Mouse (Mus musculus) lung, adult 2 months (tissue): ENCODE measurements around the gene Lbhd1. TPM values are rescaled to one million over a fixed set of nuclear protein-coding genes. Genes with fewer than 3 reads are reported as not detected.
A peak's percentile ranks its signal among the peaks of the same experiment; 100 is the strongest.
"Not testable (repeated sequence)": the region's sequence is repeated elsewhere in the genome, so short reads cannot be mapped to it uniquely, and the experiment has no call there.

Source experiments
- DNase-seq: peaks from one replicate; pipeline ENCODE4 v3.0.0; 2022
- H3K4me1 ChIP-seq: fragments of 200-500 bp; 2 replicates; pipeline ENCODE4 v1.6.1; 2011; ENCODE audit warnings: low read length; ENCODE audit not compliant: control insufficient read depth, insufficient read depth
- H3K4me3 ChIP-seq: fragments of 200-500 bp; replicated peaks from 2 replicates; pipeline ENCODE3; 2011; ENCODE audit warnings: low read depth, mild to moderate bottlenecking, control low read depth, low read length; ENCODE audit errors: extremely low read depth
- CTCF ChIP-seq: fragments of 200-500 bp; IDR thresholded peaks from 2 replicates; pipeline ENCODE4 v1.5.1; 2011; ENCODE audit warnings: mild to moderate bottlenecking, low read length, control low read depth; ENCODE audit not compliant: insufficient read depth
- POLR2A ChIP-seq: fragments of 200-500 bp; IDR thresholded peaks from 2 replicates; pipeline ENCODE4 v1.6.1; 2011; ENCODE audit warnings: low read depth, mild to moderate bottlenecking, control low read depth, low read length, borderline replicate concordance; ENCODE audit errors: extremely low read depth
- WGBS: fragments of 180-500 bp; shearing (Covaris S2); methylation state at CpG from one replicate; pipeline ENCODE4 v1.1.7; 2018; 5-methylcytosine and 5-hydroxymethylcytosine counted together
- polyA plus RNA-seq: library from polyadenylated mRNA; depleted of rRNA; stranded (reverse); fragments of >200 nt; gene quantifications from 2 replicates; pipeline ENCODE4 v1.2.3, GENCODE M21; 2012

The Lbhd1 gene
- polyA plus RNA-seq, 1 experiment, result 1.7 TPM

- DNase-seq, result peak; percentile 67
- 49% methylated on average over 5 of the region's 5 CpGs for WGBS
- TF ChIP-seq POLR2A, result no peak
- peak; percentile 51; the same call in 1 of the 2 replicates for TF ChIP-seq CTCF
- H3K4me1 ChIP-seq, result peaks cover 3% of the 10 kb centered on the region; the same call in 1 of the 2 replicates
- no peak overlapping the region for H3K4me3 ChIP-seq
Measured at GRCm38 (mm10) chr19:8844371-8845129, 39.0 kb upstream of the Lbhd1 start.

- Histone ChIP-seq H3K4me3 (no peak overlapping the region), H3K4me1 (no peaks in the 10 kb centered on the region)
- no peak for TF ChIP-seq POLR2A
- no peak for TF ChIP-seq CTCF
- DNase-seq, result no peak
- 82% methylated on average over 5 of the region's 5 CpGs for WGBS
Measured at GRCm38 (mm10) chr19:8848356-8848755, 35.2 kb upstream of the Lbhd1 start.

GRCm38 (mm10) chr19:8850402-8850901 lies 33.1 kb upstream of the Lbhd1 start, which contains the start of gene Lrrn4cl:
Lrrn4cl (plus strand) TSS chr19:8850768.
- 26% methylated on average over 7 of the region's 7 CpGs for whole genome bisulfite sequencing
- TF ChIP-seq POLR2A (no peak), CTCF (no peak)
- Histone ChIP-seq H3K4me1 (no peaks in the 10 kb centered on the region), H3K4me3 (no peak within 1 kb of the TSS)
- no peak for DNase-seq

- 42% methylated on average over 7 of the region's 7 CpGs for WGBS
- no peaks in the 10 kb centered on the region for H3K4me1 ChIP-seq
- TF ChIP-seq POLR2A, result no peak
- TF ChIP-seq CTCF, result peak; percentile 22; the same call in 1 of the 2 replicates
- no peak overlapping the region for H3K4me3 ChIP-seq
- peak; percentile 43 for DNase-seq
Measured at GRCm38 (mm10) chr19:8851639-8852038, 31.9 kb upstream of the Lbhd1 start.

- Histone ChIP-seq H3K4me1 (no peaks in the 10 kb centered on the region), H3K4me3 (peak overlapping the region; percentile 3)
- no peak for DNase-seq
- TF ChIP-seq CTCF (no peak), POLR2A (no peak)
- WGBS, result 57% methylated on average over 10 of the region's 10 CpGs
Measured at GRCm38 (mm10) chr19:8852236-8852928, 31.1 kb upstream of the Lbhd1 start.

- no peaks in the 10 kb centered on the region for H3K4me1 ChIP-seq
- DNase-seq, result no peak
- 77% methylated on average over 3 of the region's 3 CpGs for WGBS
- H3K4me3 ChIP-seq, result no peak overlapping the region
- no peak for TF ChIP-seq POLR2A
- TF ChIP-seq CTCF, result no peak
Measured at GRCm38 (mm10) chr19:8853117-8853516, 30.4 kb upstream of the Lbhd1 start.

- no peak for DNase-seq
- 31% methylated on average over 4 of the region's 4 CpGs for WGBS
- TF ChIP-seq CTCF (peak; percentile 86), POLR2A (no peak)
Measured at GRCm38 (mm10) chr19:8857689-8858088, 25.8 kb upstream of the Lbhd1 start.

GRCm38 (mm10) chr19:8859018-8859417 lies 24.5 kb upstream of the Lbhd1 start:
- WGBS, result 25% methylated on average over 1 of the region's 1 CpGs
- DNase-seq, result no peak
- Histone ChIP-seq H3K4me3 (no peak overlapping the region), H3K4me1 (no peaks in the 10 kb centered on the region)
- no peak for TF ChIP-seq CTCF
- no peak for TF ChIP-seq POLR2A

More at GRCm38 (mm10) chr19:8857689-8858088, 25.8 kb upstream of the Lbhd1 start:
- Histone ChIP-seq H3K4me3 (no peak overlapping the region), H3K4me1 (no peaks in the 10 kb centered on the region)

DNA sequence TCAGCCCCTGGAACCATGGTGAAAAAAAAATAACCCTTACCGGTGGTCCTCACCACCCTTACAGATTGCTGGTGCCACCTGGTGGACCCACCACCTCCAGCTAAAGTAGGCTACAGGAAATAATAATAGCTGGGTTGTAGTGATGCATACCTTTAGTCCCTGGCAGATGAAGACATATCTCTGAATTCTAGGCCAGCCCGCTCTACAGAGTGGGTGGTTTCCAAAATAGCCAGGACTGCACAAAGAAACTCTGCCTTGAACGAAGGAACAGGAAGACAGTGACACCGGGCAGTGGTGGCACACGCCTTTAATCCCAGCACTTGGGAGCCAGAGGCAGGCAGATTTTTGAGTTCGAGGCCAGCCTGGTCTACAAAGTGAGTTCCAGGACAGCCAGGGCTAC lies 19.3 kb upstream of the Lbhd1 start:
- Histone ChIP-seq H3K4me3 (no peak overlapping the region), H3K4me1 (no peaks in the 10 kb centered on the region)
- TF ChIP-seq POLR2A (no peak), CTCF (no peak)
- WGBS, result 74% methylated on average over 6 of the region's 6 CpGs
- no peak for DNase-seq

DNA sequence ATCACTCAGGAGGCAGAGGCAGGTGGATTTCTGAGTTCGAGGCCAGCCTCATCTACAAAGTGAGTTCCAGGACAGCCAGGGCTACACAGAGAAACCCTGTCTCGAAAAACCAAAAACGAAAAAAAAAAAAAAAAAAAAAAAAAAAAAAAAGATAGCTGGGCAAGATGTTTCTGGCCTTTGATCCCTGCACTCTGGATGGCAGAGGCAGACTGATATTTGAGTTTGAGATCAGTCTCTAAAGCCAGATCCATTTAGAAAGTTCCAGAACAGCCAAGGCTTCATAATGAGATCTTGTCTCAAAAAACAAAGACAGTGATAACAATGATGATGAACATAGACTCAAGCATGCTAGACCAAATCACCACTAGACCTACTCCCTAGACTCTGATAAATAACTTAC lies 13.2 kb upstream of the Lbhd1 start:
- 73% methylated on average over 3 of the region's 3 CpGs for WGBS
- not testable (repeated sequence) for H3K4me3 ChIP-seq, DNase-seq, H3K4me1 ChIP-seq
